Mouse (Mus musculus) limb, embryonic 14.5 days (tissue): Measurements from ENCODE around the gene Rcor1. TPM values are rescaled to one million over a fixed set of nuclear protein-coding genes. Genes with fewer than 3 reads are reported as not detected.

Source experiments
- ATAC-seq: fragments of 200-750 bp; cut with Nextera tagmentation; 2 replicates; pipeline ENCODE4 v1.8.0; 2017; ENCODE audit warnings: low read depth, moderate number of reproducible peaks, moderate TSS enrichment; ENCODE audit not compliant: low FRiP score
- DNase-seq: peaks from one replicate; pipeline ENCODE4 v3.0.0-alpha.2; 2015; ENCODE audit warnings: low spot score
- H3K27ac ChIP-seq: fragments of 300-500 bp; sonication (generic); replicated peaks from 2 replicates; pipeline ENCODE4 v1.5.1; 2014; ENCODE audit warnings: low read depth, mild to moderate bottlenecking, low read length, moderate library complexity, mixed read lengths
- H3K27me3 ChIP-seq: fragments of 300-500 bp; sonication (generic); 2 replicates; pipeline ENCODE4 v1.6.1; 2014; ENCODE audit warnings: low read length, mixed read lengths; ENCODE audit not compliant: control insufficient read depth, insufficient read depth
- H3K36me3 ChIP-seq: fragments of 300-500 bp; sonication (generic); 2 replicates; pipeline ENCODE4 v1.6.1; 2014; ENCODE audit warnings: mild to moderate bottlenecking, low read length, moderate library complexity, mixed read lengths; ENCODE audit not compliant: control insufficient read depth, insufficient read depth
- H3K4me1 ChIP-seq: fragments of 300-500 bp; sonication (generic); 2 replicates; pipeline ENCODE4 v1.6.1; 2014; ENCODE audit warnings: antibody characterized with exemption, low read length, mixed read lengths; ENCODE audit not compliant: control insufficient read depth, insufficient read depth
- H3K4me2 ChIP-seq: fragments of 300-500 bp; sonication (generic); replicated peaks from 2 replicates; pipeline ENCODE4 v1.6.1; 2014; ENCODE audit warnings: low read depth, mild to moderate bottlenecking, low read length, moderate library complexity; ENCODE audit not compliant: severe bottlenecking
- H3K4me3 ChIP-seq: fragments of 300-500 bp; sonication (generic); replicated peaks from 2 replicates; pipeline ENCODE4 v1.5.1; 2014; ENCODE audit warnings: low read length
- H3K9ac ChIP-seq: fragments of 300-500 bp; sonication (generic); 2 replicates; pipeline ENCODE4 v1.6.1; 2014; ENCODE audit warnings: mild to moderate bottlenecking, low read depth, low read length, moderate library complexity; ENCODE audit not compliant: severe bottlenecking
- H3K9me3 ChIP-seq: fragments of 300-500 bp; sonication (generic); 2 replicates; pipeline ENCODE4 v1.6.1; 2016; ENCODE audit warnings: low read length; ENCODE audit not compliant: control insufficient read depth
- POLR2A ChIP-seq: fragments of 200-500 bp; IDR thresholded peaks from 2 replicates; pipeline ENCODE4 v1.8.0; 2012; ENCODE audit warnings: inconsistent platforms, mild to moderate bottlenecking, moderate library complexity, borderline replicate concordance; ENCODE audit not compliant: insufficient read depth, insufficient read length; ENCODE audit errors: extremely low read depth
- WGBS: fragments of 180-500 bp; shearing (Covaris S2); extraction: QIAGEN DNeasy Blood & Tissue Kit; methylation state at CpG from one replicate; pipeline ENCODE4 v1.1.7; 2014; 5-methylcytosine and 5-hydroxymethylcytosine counted together
- polyA plus RNA-seq, 2 experiments: library from polyadenylated mRNA; depleted of rRNA in 1 of 2; stranded (reverse) in 1 of 2; unstranded in 1 of 2; fragments of >200 nt; fragmentation: Nextera tagmentation in 1 of 2; extraction: Ambion mirVana in 1 of 2; gene quantifications; 2 replicates each; pipeline versions ENCODE4 v1.2.1 to v1.2.3; 2012 to 2014

The Rcor1 gene
- polyA plus RNA-seq, 2 experiments: 17.7 to 29.4 TPM

DNA sequence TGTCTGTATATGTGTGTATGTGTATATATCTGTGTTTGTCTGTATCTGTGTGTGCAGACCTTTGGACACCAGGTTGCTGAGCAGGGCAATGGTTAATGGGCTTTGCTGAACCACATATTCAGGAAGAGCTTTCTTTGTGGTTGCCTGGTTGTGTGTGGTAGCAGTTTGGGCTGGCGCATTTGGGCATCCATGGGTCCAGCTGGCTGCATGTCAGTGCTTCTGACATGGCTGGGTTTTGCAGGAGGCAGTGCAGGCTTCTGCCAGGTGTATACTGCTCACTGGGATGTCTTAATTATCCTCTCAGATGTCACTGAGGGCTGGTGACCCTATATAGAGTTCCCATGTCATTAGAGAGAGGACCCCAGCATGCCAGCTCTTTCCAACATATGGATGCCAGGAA, 116.6 kb downstream of the Rcor1 start:
- Histone ChIP-seq H3K27me3 (no peaks in the 10 kb centered on the region), H3K4me1 (peaks cover 12% of the 10 kb centered on the region), H3K4me2 (no peak overlapping the region), H3K4me3 (no peak overlapping the region), H3K36me3 (no peaks in the 10 kb centered on the region), H3K27ac (no peak overlapping the region), H3K9ac (no peak overlapping the region), H3K9me3 (no peaks in the 10 kb centered on the region)
- DNase-seq (no peak), ATAC-seq (no peak)
- 89% methylated on average over 1 of the region's 1 CpGs for WGBS
- no peak for TF ChIP-seq POLR2A

DNA sequence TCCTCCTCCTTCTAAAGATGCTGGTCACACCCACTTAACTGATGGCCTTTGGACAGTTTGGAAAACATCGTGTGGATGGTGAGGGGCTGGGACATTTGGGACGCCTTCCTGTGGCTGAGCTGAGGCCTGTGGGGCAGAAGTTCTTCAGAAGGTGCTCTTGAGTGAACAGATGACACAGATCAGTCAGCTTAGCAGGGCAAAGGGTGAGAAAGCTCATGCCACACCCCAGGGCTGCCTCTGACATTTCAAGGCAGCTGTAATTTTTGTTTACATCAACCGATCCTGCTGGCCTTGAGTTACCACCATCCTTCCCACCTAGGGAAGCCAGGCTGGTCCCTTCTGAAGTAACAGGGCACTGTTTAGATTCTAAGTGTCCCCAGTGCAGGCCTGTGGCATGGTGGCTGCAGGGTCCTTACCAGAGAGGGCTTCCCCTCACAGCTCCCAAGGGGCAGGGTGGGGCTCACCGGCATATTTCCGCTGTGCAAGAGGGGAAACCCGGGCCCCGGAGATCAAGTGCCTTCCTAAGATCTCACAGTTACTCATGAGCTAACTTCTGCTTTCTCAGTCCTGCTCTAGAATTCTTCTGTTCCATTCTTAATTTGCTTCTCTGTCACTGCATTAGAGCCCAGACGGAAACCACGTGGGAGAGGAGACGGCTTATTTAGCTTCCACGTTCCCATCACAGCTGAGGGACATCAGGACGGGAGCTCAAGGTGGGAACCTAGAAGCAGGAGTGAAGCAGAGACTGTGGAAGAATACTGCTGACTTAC, 120.7 kb downstream of the Rcor1 start:
- Histone ChIP-seq H3K27ac (no peak overlapping the region), H3K36me3 (no peaks in the 10 kb centered on the region), H3K9ac (no peak overlapping the region), H3K4me3 (no peak overlapping the region), H3K27me3 (no peaks in the 10 kb centered on the region), H3K9me3 (no peaks in the 10 kb centered on the region), H3K4me1 (peaks cover 10% of the 10 kb centered on the region), H3K4me2 (no peak overlapping the region)
- 50% methylated on average over 12 of the region's 12 CpGs for WGBS
- DNase-seq (no peak), ATAC-seq (no peak)
- no peak for TF ChIP-seq POLR2A

DNA sequence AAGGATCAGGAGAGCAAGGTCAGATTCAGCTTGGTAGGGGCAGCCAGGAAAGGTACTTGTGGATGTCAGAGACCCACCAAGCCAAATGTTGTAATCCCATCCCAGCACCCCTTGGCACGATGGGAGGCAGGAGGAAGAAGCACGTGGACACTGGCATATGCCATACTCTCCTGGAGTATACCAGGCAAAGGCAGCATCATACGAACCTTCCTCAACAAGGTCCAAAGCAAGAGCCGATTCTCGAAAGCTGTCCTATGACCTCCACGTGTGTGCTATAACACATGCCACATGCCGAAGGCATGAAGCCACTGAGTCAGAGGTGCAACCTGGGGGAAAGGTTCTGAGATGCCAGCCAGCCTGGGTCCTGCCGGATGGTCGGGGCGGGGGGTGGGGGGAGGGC, 121.7 kb downstream of the Rcor1 start:
- Histone ChIP-seq H3K27ac (no peak overlapping the region), H3K27me3 (no peaks in the 10 kb centered on the region), H3K4me3 (no peak overlapping the region), H3K9me3 (no peaks in the 10 kb centered on the region), H3K36me3 (no peaks in the 10 kb centered on the region), H3K4me2 (no peak overlapping the region), H3K9ac (no peak overlapping the region), H3K4me1 (peaks cover 10% of the 10 kb centered on the region)
- ATAC-seq: no peak
- DNase-seq: no peak
- no peak for TF ChIP-seq POLR2A
- 89% methylated on average over 10 of the region's 10 CpGs for WGBS

DNA sequence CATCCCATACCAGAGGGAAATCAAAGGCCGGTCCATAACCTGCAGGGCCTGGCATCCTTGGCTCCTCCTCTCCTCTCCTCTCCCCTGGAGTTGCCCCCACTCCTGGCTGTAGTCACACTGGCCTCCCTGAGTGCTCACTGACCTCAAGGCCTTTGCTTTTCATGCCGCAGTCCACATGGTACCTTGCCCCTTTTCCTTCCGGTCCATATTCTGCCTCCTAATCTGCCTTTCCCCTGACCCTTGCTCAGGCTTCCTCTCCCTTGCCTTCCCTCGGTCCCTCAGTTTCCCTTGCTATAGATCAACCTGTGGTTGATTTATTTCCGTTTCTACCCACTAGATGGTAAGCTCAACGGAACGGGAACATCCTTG, 122.8 kb downstream of the Rcor1 start:
- H3K27ac ChIP-seq: no peak overlapping the region
- ATAC-seq (no peak), DNase-seq (no peak)
- TF ChIP-seq POLR2A: no peak
- H3K4me2 ChIP-seq: peak overlapping the region; percentile 44
- no peaks in the 10 kb centered on the region for H3K36me3 ChIP-seq
- H3K9me3 ChIP-seq: no peaks in the 10 kb centered on the region
- H3K4me3 ChIP-seq: peak overlapping the region; percentile 16; the same call in 1 of the 2 replicates
- peaks cover 10% of the 10 kb centered on the region for H3K4me1 ChIP-seq
- H3K9ac ChIP-seq: no peak overlapping the region
- WGBS: 41% methylated on average over 7 of the region's 7 CpGs
- H3K27me3 ChIP-seq: no peaks in the 10 kb centered on the region

DNA sequence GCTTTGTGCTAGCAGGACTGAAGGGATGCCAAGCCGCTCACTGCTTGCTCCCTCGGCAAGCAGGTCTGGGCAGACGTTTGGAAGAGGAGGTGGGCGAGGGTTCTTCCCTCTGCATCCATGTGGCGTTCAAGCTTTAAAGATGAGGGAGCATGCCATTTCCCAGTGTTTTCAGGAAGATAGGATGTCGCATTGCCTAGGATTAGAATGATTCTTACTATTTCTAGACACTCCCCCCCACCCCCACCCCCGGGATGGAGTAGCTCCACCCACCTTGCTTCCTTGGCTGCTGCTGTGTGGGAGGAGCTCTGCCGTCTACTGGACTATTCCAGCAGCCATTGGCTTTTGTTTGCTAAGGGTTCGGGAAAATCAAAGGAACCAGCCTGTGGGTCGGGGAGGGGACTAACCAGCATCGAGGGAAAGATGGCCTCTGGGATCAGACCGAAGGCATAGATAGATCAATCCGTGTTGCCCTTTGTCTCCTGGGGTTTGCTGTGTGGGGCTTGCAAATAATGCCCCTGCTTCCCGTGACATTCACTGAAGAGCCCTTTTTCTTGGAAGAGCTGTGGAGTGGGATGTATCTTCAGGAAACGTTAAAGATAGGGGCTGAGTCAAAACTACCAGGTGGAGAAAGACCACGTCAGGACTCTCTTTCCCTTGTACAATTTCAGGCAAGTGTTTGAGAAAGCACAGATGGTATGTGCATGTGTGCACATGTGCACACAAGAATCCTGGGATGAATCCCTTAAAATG, 123.3 kb downstream of the Rcor1 start:
- H3K36me3 ChIP-seq: no peaks in the 10 kb centered on the region
- no peaks in the 10 kb centered on the region for H3K9me3 ChIP-seq
- peak overlapping the region; percentile 16 for H3K4me3 ChIP-seq
- H3K4me1 ChIP-seq: peaks cover 11% of the 10 kb centered on the region
- WGBS: 12% methylated on average over 16 of the region's 16 CpGs
- H3K27me3 ChIP-seq: no peaks in the 10 kb centered on the region
- peak; percentile 79 for DNase-seq
- H3K9ac ChIP-seq: no peak overlapping the region
- ATAC-seq: peak; percentile 41; the same call in 1 of the 2 replicates
- peak overlapping the region; percentile 44 for H3K4me2 ChIP-seq
- H3K27ac ChIP-seq: no peak overlapping the region
- TF ChIP-seq POLR2A: no peak
